Mouse (Mus musculus) lung, adult 2 months (tissue): ENCODE measurements around the gene Nup210.

ENCODE experiments used
- CTCF ChIP-seq: fragments of 200-500 bp; IDR thresholded peaks from 2 replicates; pipeline ENCODE4 v1.5.1; 2011; ENCODE audit warnings: mild to moderate bottlenecking, low read length, control low read depth; ENCODE audit not compliant: insufficient read depth
- POLR2A ChIP-seq: fragments of 200-500 bp; IDR thresholded peaks from 2 replicates; pipeline ENCODE4 v1.6.1; 2011; ENCODE audit warnings: low read depth, mild to moderate bottlenecking, control low read depth, low read length, borderline replicate concordance; ENCODE audit errors: extremely low read depth

DNA sequence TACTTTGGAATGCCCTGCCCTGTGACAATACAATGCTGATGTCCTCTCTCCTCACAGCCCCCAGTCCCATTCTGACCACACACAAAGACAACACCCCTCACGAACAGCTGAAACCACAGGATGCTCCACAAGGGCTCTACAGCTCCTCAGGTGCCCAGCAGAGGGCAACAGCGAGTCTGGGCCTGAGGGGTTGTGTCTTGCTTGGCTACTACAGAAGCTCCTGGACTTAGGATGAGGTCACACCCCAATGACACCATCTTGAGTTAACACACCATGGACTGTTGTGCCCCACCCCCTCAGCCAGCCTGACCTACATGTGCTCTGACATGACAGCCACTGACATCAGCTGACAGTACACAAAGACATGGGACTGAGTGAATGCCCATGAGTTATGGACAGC, 56.9 kb downstream of the Nup210 start:
- peak; percentile 81 for TF ChIP-seq CTCF
- no peak for TF ChIP-seq POLR2A
